Mouse (Mus musculus): Measurements from ENCODE around the gene Gm10073.

DNA sequence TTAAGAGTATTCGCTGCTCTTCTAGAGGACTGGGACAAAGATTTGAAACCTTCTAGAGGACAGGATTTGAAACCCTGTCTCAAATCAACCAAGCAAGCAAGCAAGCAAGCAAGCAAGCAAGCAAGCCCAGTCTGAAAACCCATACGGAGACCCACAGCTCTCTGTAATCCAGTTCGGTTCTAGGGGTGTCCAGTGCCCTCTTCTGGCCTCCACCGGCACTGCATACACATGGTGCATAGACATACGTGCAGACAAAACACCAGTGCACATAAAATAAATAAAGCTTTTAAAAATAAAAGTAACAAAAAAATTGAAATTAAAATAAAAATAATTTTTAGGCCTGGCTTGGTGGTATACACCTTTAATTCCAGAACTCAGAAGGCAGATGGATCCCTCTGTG, 19.2 kb downstream of the Gm10073 start:
- no peak for TF ChIP-seq CTCF (IDR thresholded peaks at IDR 0.05; ENCODE audit: low read depth)
- no peak for TF ChIP-seq EP300 (IDR thresholded peaks at IDR 0.05; ENCODE audit: low read depth)
